Mouse (Mus musculus) lung, embryonic 14.5 days (tissue): ENCODE results near the gene D11Wsu47e. TPM values are rescaled to one million over a fixed set of nuclear protein-coding genes. Genes with fewer than 3 reads are reported as not detected.

ENCODE experiments used
- ATAC-seq: fragments of 200-750 bp; cut with Nextera tagmentation; 2 replicates; pipeline ENCODE4 v1.8.0; 2017; ENCODE audit warnings: mild to moderate bottlenecking, moderate TSS enrichment, moderate library complexity; ENCODE audit not compliant: insufficient read depth
- DNase-seq: peaks from one replicate; pipeline ENCODE4 v3.0.0-alpha.2; 2015
- H3K27ac ChIP-seq: fragments of 300-500 bp; sonication (generic); 2 replicates; pipeline ENCODE4 v1.5.1; 2014; ENCODE audit warnings: low read depth, mild to moderate bottlenecking, moderate library complexity
- H3K27me3 ChIP-seq: fragments of 300-500 bp; sonication (generic); 2 replicates; pipeline ENCODE4 v1.6.1; 2014; ENCODE audit warnings: low read length, control low read depth; ENCODE audit not compliant: insufficient read depth
- H3K36me3 ChIP-seq: fragments of 300-500 bp; sonication (generic); 2 replicates; pipeline ENCODE4 v1.6.1; 2014; ENCODE audit warnings: control low read depth; ENCODE audit not compliant: insufficient read depth
- H3K4me1 ChIP-seq: fragments of 300-500 bp; sonication (generic); 2 replicates; pipeline ENCODE4 v1.6.1; 2014; ENCODE audit warnings: antibody characterized with exemption, control low read depth; ENCODE audit not compliant: insufficient read depth
- H3K4me2 ChIP-seq: fragments of 300-500 bp; sonication (generic); 2 replicates; pipeline ENCODE4 v1.6.1; 2014; ENCODE audit warnings: mild to moderate bottlenecking
- H3K4me3 ChIP-seq: fragments of 300-500 bp; sonication (generic); 2 replicates; pipeline ENCODE4 v1.5.1; 2014; ENCODE audit warnings: low read depth, low read length
- H3K9ac ChIP-seq: fragments of 300-500 bp; sonication (generic); 2 replicates; pipeline ENCODE4 v1.6.1; 2014
- H3K9me3 ChIP-seq: fragments of 300-500 bp; sonication (generic); 2 replicates; pipeline ENCODE4 v1.6.1; 2016; ENCODE audit warnings: low read depth, low read length, control low read depth
- CTCF ChIP-seq: IDR thresholded peaks from 2 replicates; pipeline ENCODE4 v1.5.1; 2016; ENCODE audit warnings: antibody characterized with exemption, low read depth
- WGBS: fragments of 180-500 bp; shearing (Covaris S2); extraction: QIAGEN DNeasy Blood & Tissue Kit; methylation state at CpG from one replicate; pipeline ENCODE4 v1.1.7; 2014; 5-methylcytosine and 5-hydroxymethylcytosine counted together
- polyA plus RNA-seq: library from polyadenylated mRNA; unstranded; fragments of >200 nt; fragmentation: Nextera tagmentation; extraction: Ambion mirVana; gene quantifications from 2 replicates; pipeline ENCODE4 v1.2.1, GENCODE M21; 2014

The D11Wsu47e gene
- polyA plus RNA-seq, 1 experiment from 2014 or later = 22.9 TPM

DNA sequence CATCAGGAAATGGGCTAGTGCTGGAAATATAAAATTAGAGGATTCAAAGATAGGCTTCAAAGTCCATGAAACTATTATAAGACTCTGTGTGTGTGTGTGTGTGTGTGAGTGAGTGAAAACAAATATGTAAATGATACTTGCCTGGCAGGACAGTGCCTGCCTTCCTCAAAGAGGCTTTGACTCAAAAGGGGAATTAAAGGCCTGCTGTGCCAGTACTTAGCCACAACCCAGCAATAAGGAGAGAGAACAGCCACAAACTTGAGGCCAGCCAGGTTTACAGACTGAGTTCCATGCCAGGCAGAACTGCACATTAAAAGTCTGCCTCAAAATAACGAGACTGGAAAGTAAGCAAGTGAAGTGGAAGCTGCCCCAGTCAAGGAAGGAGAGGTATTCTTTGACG, 7.4 kb upstream of the D11Wsu47e start:
- WGBS = 80% methylated on average over 2 of the region's 2 CpGs
- no peaks in the 10 kb centered on the region for H3K27me3 ChIP-seq
- no peak overlapping the region for H3K4me3 ChIP-seq
- H3K36me3 ChIP-seq = peaks cover 54% of the 10 kb centered on the region
- TF ChIP-seq CTCF = no peak
- ATAC-seq = no peak
- H3K4me1 ChIP-seq = peaks cover 4% of the 10 kb centered on the region; the same call in 1 of the 2 replicates
- DNase-seq = no peak
- no peak overlapping the region for H3K4me2 ChIP-seq
- H3K9ac ChIP-seq = no peak overlapping the region
- H3K9me3 ChIP-seq = no peaks in the 10 kb centered on the region
- no peak overlapping the region for H3K27ac ChIP-seq

DNA sequence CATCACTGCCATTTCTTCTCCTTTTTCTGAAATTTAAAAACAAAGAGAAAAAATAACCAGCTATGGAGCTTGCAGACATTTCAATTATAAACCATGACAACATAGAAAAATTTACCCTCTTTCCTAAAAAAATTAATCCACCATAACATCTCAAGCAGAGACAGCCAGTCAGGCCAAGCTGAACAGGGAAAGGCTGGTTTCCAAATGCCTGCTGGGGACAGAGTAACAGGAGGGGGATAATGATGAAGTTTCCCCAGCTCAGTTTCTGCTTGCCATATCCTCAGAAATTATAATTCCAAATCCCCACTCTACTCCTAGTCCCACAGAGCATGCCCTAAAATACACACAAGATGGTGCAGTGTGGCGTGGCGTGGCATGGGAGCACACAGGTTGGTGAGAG, 6.8 kb upstream of the D11Wsu47e start:
- Histone ChIP-seq H3K4me1 (peaks cover 6% of the 10 kb centered on the region; the same call in 1 of the 2 replicates), H3K27me3 (no peaks in the 10 kb centered on the region), H3K36me3 (peaks cover 49% of the 10 kb centered on the region), H3K27ac (no peak overlapping the region), H3K4me2 (no peak overlapping the region), H3K4me3 (no peak overlapping the region), H3K9ac (no peak overlapping the region), H3K9me3 (no peaks in the 10 kb centered on the region)
- no peak for DNase-seq
- WGBS = 98% methylated on average over 2 of the region's 2 CpGs
- no peak for TF ChIP-seq CTCF
- no peak for ATAC-seq

DNA sequence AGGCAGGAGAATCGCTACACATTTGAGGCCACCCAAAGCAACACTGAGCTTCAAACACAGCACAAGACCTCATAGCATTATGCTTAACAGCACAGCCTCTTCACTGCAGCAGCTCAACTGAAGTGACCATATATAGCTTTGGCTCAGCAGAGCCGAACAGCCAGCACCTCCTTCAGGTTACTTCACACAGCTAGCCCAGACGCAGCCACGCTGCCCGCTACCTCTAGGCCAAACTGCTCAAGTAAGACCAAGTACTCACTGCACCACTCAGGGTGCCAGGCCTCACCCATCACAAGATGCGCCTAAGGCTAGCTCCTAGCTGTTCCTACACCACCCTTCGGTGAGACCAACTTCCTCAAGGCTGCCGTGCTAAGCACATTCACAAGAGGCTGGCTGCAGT, 5.8 kb upstream of the D11Wsu47e start:
- H3K27ac ChIP-seq = no peak overlapping the region
- H3K4me1 ChIP-seq = peaks cover 9% of the 10 kb centered on the region; the same call in 1 of the 2 replicates
- DNase-seq (no peak), ATAC-seq (no peak)
- no peak overlapping the region for H3K9ac ChIP-seq
- H3K4me3 ChIP-seq = no peak overlapping the region
- no peak overlapping the region for H3K4me2 ChIP-seq
- WGBS = 80% methylated on average over 8 of the region's 8 CpGs
- no peak for TF ChIP-seq CTCF
- no peaks in the 10 kb centered on the region for H3K9me3 ChIP-seq
- H3K27me3 ChIP-seq = no peaks in the 10 kb centered on the region
- peaks cover 40% of the 10 kb centered on the region for H3K36me3 ChIP-seq

DNA sequence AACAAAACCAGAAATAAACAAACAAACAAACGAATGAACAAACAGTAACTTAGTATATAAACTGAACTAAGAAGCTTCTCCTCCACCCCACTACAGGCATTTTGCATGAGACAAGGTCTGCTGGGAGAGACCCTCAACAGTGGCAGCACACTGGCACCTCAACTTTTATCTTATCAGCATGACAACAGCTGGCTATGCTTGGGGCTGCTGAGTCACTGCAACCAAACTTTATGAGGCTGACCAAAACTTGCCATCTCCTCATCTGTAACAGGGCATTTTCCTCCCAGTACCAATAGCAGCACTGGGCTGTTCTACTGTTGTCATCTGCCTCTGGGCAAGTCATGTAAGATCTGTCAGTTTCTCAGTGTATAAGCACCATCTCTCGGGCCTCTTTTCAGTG, 3.3 kb upstream of the D11Wsu47e start:
- no peak for ATAC-seq

DNA sequence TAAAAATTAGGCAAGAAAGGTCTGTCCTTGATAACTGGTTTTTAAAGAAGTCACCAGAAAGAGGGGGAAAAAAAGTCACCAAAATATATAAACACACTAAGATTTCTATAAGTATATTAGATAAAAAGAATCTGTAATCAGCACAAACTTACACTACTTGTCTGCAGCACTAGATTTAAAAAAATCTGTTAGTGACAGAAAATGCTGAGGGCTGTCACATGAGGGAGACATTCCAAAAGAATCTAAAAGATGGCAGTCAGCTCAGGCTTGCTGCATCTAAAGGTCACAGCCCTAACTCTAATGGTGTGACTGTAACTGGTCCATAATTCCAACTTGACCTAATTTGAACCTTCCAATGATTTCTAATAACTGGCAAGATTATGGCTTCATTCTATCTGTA, 2.2 kb upstream of the D11Wsu47e start:
- no peak for TF ChIP-seq CTCF
- DNase-seq (peak; percentile 39), ATAC-seq (no peak)
- H3K27ac ChIP-seq = peak overlapping the region; percentile 24; the same call in 1 of the 2 replicates
- no peaks in the 10 kb centered on the region for H3K9me3 ChIP-seq
- peak overlapping the region; percentile 70 for H3K4me2 ChIP-seq
- H3K4me3 ChIP-seq = peak overlapping the region; percentile 93
- H3K9ac ChIP-seq = no peak overlapping the region
- peaks cover 16% of the 10 kb centered on the region for H3K4me1 ChIP-seq
- peaks cover 10% of the 10 kb centered on the region; the same call in 1 of the 2 replicates for H3K36me3 ChIP-seq
- H3K27me3 ChIP-seq = no peaks in the 10 kb centered on the region

More for the DNA sequence above, 3.3 kb upstream of the D11Wsu47e start:
- no peaks in the 10 kb centered on the region for H3K9me3 ChIP-seq
- WGBS = 76% methylated on average over 2 of the region's 2 CpGs
- H3K4me2 ChIP-seq = peak overlapping the region; percentile 70
- TF ChIP-seq CTCF = no peak
- no peaks in the 10 kb centered on the region for H3K27me3 ChIP-seq
- H3K4me3 ChIP-seq = peak overlapping the region; percentile 6; the same call in 1 of the 2 replicates
- H3K4me1 ChIP-seq = peaks cover 16% of the 10 kb centered on the region
- H3K36me3 ChIP-seq = peaks cover 16% of the 10 kb centered on the region
- DNase-seq = no peak
- H3K9ac ChIP-seq = no peak overlapping the region
- H3K27ac ChIP-seq = peak overlapping the region; percentile 18; the same call in 1 of the 2 replicates

DNA sequence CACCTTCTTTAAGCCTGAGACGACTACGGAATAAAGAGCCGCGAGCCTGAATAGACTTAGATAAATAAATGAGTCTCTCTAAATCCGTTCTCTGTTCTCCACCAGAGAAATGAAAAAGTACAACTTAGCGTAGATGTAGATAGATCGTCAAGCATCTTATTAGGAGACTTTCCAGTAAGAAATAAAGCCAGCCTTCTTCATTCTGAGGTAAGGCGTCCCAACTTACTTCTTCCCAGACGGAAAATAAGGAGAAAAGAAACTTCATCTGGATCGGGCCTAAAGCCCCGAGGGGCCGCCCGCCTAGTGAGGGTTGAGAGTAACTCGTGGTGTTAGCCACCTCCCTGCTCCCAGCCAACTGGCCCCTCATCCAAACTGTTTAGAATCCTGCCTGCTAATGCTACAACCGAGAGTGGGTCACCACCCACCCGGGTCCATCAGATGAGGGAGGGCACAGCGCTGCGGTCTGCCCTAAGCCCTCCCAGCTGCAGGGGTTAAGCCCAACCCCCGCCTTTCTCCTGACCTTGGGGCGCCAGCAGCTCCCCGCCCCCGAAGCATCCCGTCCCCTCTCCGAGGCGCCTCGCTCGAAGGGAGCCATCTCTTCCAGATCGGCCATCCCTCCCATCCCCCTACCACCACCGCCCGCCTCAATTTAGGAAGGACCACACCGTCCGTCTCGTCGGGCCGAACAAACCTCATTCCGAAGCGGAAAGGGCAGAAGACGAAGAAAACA, 1.1 kb upstream of the D11Wsu47e start:
- Histone ChIP-seq H3K4me3 (peak overlapping the region; percentile 93), H3K9ac (peak overlapping the region; percentile 87), H3K9me3 (no peaks in the 10 kb centered on the region), H3K27me3 (no peaks in the 10 kb centered on the region), H3K27ac (peak overlapping the region; percentile 97), H3K4me1 (peaks cover 16% of the 10 kb centered on the region), H3K36me3 (peaks cover 15% of the 10 kb centered on the region), H3K4me2 (peak overlapping the region; percentile 70)
- peak; percentile 68 for DNase-seq
- no peak for TF ChIP-seq CTCF
- peak; percentile 48 for ATAC-seq
- under 1% methylated on average over 38 of the region's 38 CpGs for WGBS

DNA sequence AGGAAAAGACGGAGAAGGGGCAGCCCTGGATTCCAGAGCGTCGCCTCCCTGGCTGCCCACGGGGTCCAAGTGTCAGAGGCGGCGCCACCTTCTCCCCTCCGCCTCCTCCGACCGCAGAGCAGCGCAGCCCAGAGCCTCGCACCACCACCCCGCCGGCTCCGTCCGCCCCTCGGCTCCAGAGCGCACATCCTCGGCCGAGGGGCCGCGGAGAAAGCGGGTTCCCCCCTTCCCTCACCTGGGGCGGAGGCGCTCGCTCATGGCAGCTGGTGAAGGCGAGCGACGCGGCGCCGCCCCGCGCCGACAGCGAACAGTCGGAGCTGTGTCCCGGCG, 620 bp upstream of the D11Wsu47e start:
- ATAC-seq (no peak; the same call in 1 of the 2 replicates), DNase-seq (no peak)
- peak overlapping the region; percentile 70 for H3K4me2 ChIP-seq
- no peaks in the 10 kb centered on the region for H3K27me3 ChIP-seq
- TF ChIP-seq CTCF = no peak
- H3K27ac ChIP-seq = peak overlapping the region; percentile 97
- peaks cover 16% of the 10 kb centered on the region for H3K4me1 ChIP-seq
- no peaks in the 10 kb centered on the region for H3K9me3 ChIP-seq
- H3K9ac ChIP-seq = peak overlapping the region; percentile 87
- peak overlapping the region; percentile 93 for H3K4me3 ChIP-seq
- H3K36me3 ChIP-seq = peaks cover 20% of the 10 kb centered on the region
- under 1% methylated on average over 38 of the region's 38 CpGs for WGBS
